Mouse (Mus musculus): ENCODE measurements around the gene Ckap2l.

DNA sequence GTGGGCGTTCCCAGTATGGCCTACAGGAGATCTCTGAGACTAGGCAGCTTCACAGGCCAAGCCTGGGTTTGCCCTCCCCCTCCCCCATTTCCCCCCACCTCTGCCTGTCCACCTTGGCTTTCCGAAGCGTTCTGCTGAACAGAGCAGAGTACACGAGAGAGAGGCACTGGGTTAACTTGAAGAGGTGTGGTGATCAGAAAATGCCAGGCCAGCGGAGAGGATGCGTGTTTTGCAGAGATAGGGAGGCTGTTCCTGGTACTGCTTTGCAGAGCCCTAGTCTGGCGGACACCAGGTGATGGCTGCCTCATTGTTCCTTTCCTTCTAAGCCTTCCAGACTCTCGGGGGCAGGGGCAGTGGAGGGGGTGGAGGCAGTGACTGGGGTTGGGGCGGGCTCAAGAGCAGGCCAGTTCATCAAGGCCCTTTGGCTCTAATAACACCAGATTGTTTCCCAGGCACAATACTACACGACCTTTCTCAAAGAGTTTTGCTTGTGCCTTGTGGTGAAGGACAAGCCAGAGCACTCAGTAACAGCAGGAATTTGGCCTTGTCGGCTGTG lies 70.6 kb downstream of the Ckap2l start:
- TF ChIP-seq CTCF (IDR thresholded peaks at IDR 0.05; ENCODE audit: borderline replicate concordance, extremely low read depth, insufficient read depth, insufficient read length) = no peak
- TF ChIP-seq POLR2A (IDR thresholded peaks at IDR 0.05; ENCODE audit: borderline replicate concordance, extremely low read depth, insufficient read depth, insufficient read length, poor library complexity, severe bottlenecking) = no peak

Measured in brain, embryonic 14.5 days (tissue).